Mouse (Mus musculus) liver, postnatal 0 days (tissue): Measurements from ENCODE around the gene Vegfa. TPM values are rescaled to one million over a fixed set of nuclear protein-coding genes. Genes with fewer than 3 reads are reported as not detected.

Experiments used
- ATAC-seq: fragments of 200-750 bp; cut with Nextera tagmentation; 2 replicates; pipeline ENCODE4 v1.8.0; 2017; ENCODE audit warnings: mild to moderate bottlenecking, moderate library complexity
- DNase-seq: peaks from one replicate; pipeline ENCODE4 v3.0.0-alpha.2; 2016
- H3K27ac ChIP-seq: fragments of 300-500 bp; sonication (generic); 2 replicates; pipeline ENCODE4 v1.5.1; 2014; ENCODE audit warnings: antibody characterized with exemption, moderate library complexity, mild to moderate bottlenecking, low read depth
- H3K27me3 ChIP-seq: fragments of 300-500 bp; sonication (generic); 2 replicates; pipeline ENCODE4 v1.6.1; 2014; ENCODE audit warnings: low read length, control low read depth, mixed read lengths; ENCODE audit not compliant: insufficient read depth
- H3K36me3 ChIP-seq: fragments of 300-500 bp; sonication (generic); replicated peaks from 2 replicates; pipeline ENCODE4 v1.6.1; 2014; ENCODE audit warnings: mild to moderate bottlenecking, control low read depth, low read length, moderate library complexity, mixed read lengths; ENCODE audit not compliant: insufficient read depth
- H3K4me1 ChIP-seq: fragments of 300-500 bp; sonication (generic); 2 replicates; pipeline ENCODE4 v1.6.1; 2014; ENCODE audit warnings: antibody characterized with exemption, mild to moderate bottlenecking, control low read depth; ENCODE audit not compliant: insufficient read depth
- H3K4me2 ChIP-seq: fragments of 300-500 bp; sonication (generic); 2 replicates; pipeline ENCODE4 v1.6.1; 2014; ENCODE audit warnings: low read depth, mild to moderate bottlenecking, low read length, moderate library complexity, mixed read lengths
- H3K4me3 ChIP-seq: fragments of 300-500 bp; sonication (generic); 2 replicates; pipeline ENCODE4 v1.5.1; 2014; ENCODE audit warnings: low read depth, low read length
- H3K9ac ChIP-seq: fragments of 300-500 bp; sonication (generic); replicated peaks from 2 replicates; pipeline ENCODE4 v1.6.1; 2014; ENCODE audit warnings: mild to moderate bottlenecking, moderate library complexity
- H3K9me3 ChIP-seq: fragments of 300-500 bp; sonication (generic); 2 replicates; pipeline ENCODE4 v1.6.1; 2016; ENCODE audit warnings: mild to moderate bottlenecking, control low read depth, low read length, mixed read lengths
- CTCF ChIP-seq: sonication (generic); IDR thresholded peaks from 2 replicates; pipeline ENCODE4 v1.5.1; 2016; ENCODE audit warnings: antibody characterized with exemption, low read depth
- EP300 ChIP-seq: IDR thresholded peaks from 2 replicates; pipeline ENCODE4 v1.6.1; 2016; ENCODE audit warnings: antibody characterized with exemption, low read depth, mild to moderate bottlenecking
- WGBS: fragments of 180-500 bp; shearing (Covaris S2); extraction: QIAGEN DNeasy Blood & Tissue Kit; methylation state at CpG from one replicate; pipeline ENCODE4 v1.1.7; 2014; ENCODE audit not compliant: insufficient replicate concordance; 5-methylcytosine and 5-hydroxymethylcytosine counted together
- polyA plus RNA-seq: library from polyadenylated mRNA; unstranded; fragments of >200 nt; fragmentation: Nextera tagmentation; extraction: Ambion mirVana; gene quantifications from 2 replicates; pipeline ENCODE4 v1.2.1, GENCODE M21; 2015

Gene Vegfa
- polyA plus RNA-seq, 1 experiment from 2014 or later: 3.1 TPM

GRCm38 (mm10) chr17:45974461-45974860 lies 57.7 kb downstream of the Vegfa start:
- Histone ChIP-seq H3K4me2 (no peak overlapping the region), H3K9me3 (no peaks in the 10 kb centered on the region), H3K27ac (no peak overlapping the region), H3K36me3 (no peaks in the 10 kb centered on the region), H3K9ac (no peak overlapping the region), H3K4me1 (peaks cover 40% of the 10 kb centered on the region), H3K27me3 (no peaks in the 10 kb centered on the region), H3K4me3 (no peak overlapping the region)
- ATAC-seq (no peak), DNase-seq (no peak)
- TF ChIP-seq CTCF (no peak), EP300 (no peak)
- WGBS: 29% methylated on average over 7 of the region's 7 CpGs

DNA sequence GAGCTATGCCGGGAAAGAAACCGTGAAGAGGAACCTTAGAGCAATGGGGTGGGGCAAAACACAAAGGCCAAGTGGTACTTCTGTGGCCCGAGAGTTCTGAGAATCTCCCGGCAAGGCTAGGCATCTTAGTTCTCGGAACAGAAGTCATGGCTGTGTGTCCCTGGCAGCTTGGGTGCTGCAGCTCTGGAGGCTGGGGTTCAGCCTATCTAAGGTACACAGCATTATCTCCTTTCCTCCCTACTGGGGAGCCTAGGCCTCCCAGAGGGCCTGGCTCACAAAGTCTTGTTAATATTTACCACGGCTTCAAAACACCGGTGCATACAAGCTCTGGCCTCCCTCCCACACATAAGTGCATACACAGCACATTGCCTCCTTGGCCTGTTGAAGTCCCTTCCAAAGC lies 59.0 kb downstream of the Vegfa start:
- ATAC-seq: peak; percentile 74
- peaks cover 35% of the 10 kb centered on the region for H3K4me1 ChIP-seq
- H3K4me2 ChIP-seq: peak overlapping the region; percentile 14; the same call in 1 of the 2 replicates
- H3K27ac ChIP-seq: peak overlapping the region; percentile 64
- no peak overlapping the region for H3K9ac ChIP-seq
- 19% methylated on average over 7 of the region's 7 CpGs for WGBS
- H3K27me3 ChIP-seq: no peaks in the 10 kb centered on the region
- H3K4me3 ChIP-seq: no peak overlapping the region
- no peaks in the 10 kb centered on the region for H3K9me3 ChIP-seq
- TF ChIP-seq EP300: no peak
- no peak for TF ChIP-seq CTCF
- no peaks in the 10 kb centered on the region for H3K36me3 ChIP-seq
- no peak for DNase-seq

GRCm38 (mm10) chr17:45972405-45972804 lies 59.8 kb downstream of the Vegfa start:
- Histone ChIP-seq H3K36me3 (no peaks in the 10 kb centered on the region), H3K27me3 (no peaks in the 10 kb centered on the region), H3K4me2 (peak overlapping the region; percentile 15), H3K4me1 (peaks cover 35% of the 10 kb centered on the region), H3K4me3 (no peak overlapping the region), H3K9ac (peak overlapping the region; percentile 16; the same call in 1 of the 2 replicates), H3K27ac (peak overlapping the region; percentile 64), H3K9me3 (no peaks in the 10 kb centered on the region)
- ATAC-seq: peak; percentile 67
- no peak for DNase-seq
- TF ChIP-seq EP300 (no peak), CTCF (no peak)
- 70% methylated on average over 7 of the region's 7 CpGs for WGBS

GRCm38 (mm10) chr17:45971800-45972199 lies 60.4 kb downstream of the Vegfa start:
- H3K27me3 ChIP-seq: no peaks in the 10 kb centered on the region
- peaks cover 35% of the 10 kb centered on the region for H3K4me1 ChIP-seq
- no peak for ATAC-seq
- no peak overlapping the region for H3K4me3 ChIP-seq
- no peaks in the 10 kb centered on the region for H3K9me3 ChIP-seq
- peak overlapping the region; percentile 15 for H3K4me2 ChIP-seq
- no peak overlapping the region for H3K9ac ChIP-seq
- no peak for TF ChIP-seq EP300
- TF ChIP-seq CTCF: no peak
- DNase-seq: no peak
- H3K27ac ChIP-seq: peak overlapping the region; percentile 64
- H3K36me3 ChIP-seq: no peaks in the 10 kb centered on the region
- WGBS: 78% methylated on average over 6 of the region's 6 CpGs

DNA sequence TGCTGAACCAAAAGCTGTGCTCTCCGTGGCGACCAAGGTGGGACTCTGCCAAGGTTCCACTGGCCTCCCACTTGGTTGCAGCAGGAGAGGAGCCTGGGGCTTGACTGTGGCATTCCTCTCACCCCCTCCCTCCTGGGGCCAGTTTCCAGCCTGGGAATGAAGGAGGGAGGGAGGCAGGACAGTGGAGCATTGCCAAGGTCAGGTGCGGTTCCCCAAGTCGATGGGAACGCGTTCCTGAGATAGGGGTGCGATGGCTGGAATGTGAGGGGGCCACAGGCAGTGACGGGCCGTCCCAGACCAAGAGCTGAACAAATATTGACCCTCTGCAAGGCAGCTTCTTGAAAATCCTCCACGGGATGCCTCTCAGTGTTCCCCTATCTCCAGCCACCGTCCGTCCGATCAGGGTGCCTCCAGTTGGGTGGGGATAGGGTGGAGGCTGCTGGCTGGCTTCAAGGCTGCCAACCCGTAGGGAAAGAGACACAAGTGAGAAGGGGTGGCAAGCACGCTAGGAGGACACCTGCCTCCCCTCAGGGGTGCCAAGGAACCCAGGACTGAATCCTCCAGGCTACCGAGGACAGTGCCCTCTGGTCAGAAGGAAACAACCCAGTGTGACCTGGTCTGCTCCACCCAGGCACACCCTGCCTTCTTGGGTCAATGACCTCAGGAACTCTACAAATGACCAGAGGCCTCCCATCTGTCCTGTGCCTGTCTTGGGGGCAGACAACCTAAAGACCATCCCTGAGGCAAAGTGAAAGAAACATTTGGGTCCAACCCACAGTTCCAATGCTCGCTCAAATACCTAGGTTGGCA lies 61.2 kb downstream of the Vegfa start:
- TF ChIP-seq CTCF (no peak), EP300 (no peak)
- H3K9me3 ChIP-seq: no peaks in the 10 kb centered on the region
- H3K9ac ChIP-seq: 0 out of 2 replicates have a peak overlapping the region, but pooled peaks have one; percentile 11
- no peak overlapping the region for H3K4me3 ChIP-seq
- H3K36me3 ChIP-seq: no peaks in the 10 kb centered on the region
- no peak overlapping the region for H3K27ac ChIP-seq
- H3K4me1 ChIP-seq: peaks cover 35% of the 10 kb centered on the region
- no peaks in the 10 kb centered on the region for H3K27me3 ChIP-seq
- no peak for DNase-seq
- peak overlapping the region; percentile 44 for H3K4me2 ChIP-seq
- WGBS: 57% methylated on average over 17 of the region's 17 CpGs
- ATAC-seq: peak; percentile 26; the same call in 1 of the 2 replicates

GRCm38 (mm10) chr17:45969596-45969995 lies 62.6 kb downstream of the Vegfa start:
- no peak for DNase-seq
- H3K27ac ChIP-seq: no peak overlapping the region
- H3K9ac ChIP-seq: no peak overlapping the region
- no peaks in the 10 kb centered on the region for H3K9me3 ChIP-seq
- peaks cover 35% of the 10 kb centered on the region for H3K4me1 ChIP-seq
- TF ChIP-seq EP300 (no peak), CTCF (no peak)
- H3K27me3 ChIP-seq: no peaks in the 10 kb centered on the region
- ATAC-seq: no peak
- WGBS: 60% methylated on average over 8 of the region's 8 CpGs
- H3K36me3 ChIP-seq: no peaks in the 10 kb centered on the region
- no peak overlapping the region for H3K4me2 ChIP-seq
- no peak overlapping the region for H3K4me3 ChIP-seq
